Mouse (Mus musculus): ENCODE data around the gene Aggf1. TPM values are rescaled to one million over a fixed set of nuclear protein-coding genes. Genes with fewer than 3 reads are reported as not detected.

The Aggf1 gene
- polyA plus RNA-seq (2012; rRNA removed; ENCODE audit: low replicate concordance), result 14.3 and 15.8 TPM in 2 replicates

GRCm38 (mm10) chr13:95374701-95375553 is at the start of gene Aggf1:
Gene Aggf1, minus strand, starts transcription at chr13:95375352.

GRCm38 (mm10) chr13:95323400-95323799 is 51.8 kb downstream of the Aggf1 start, which contains the start of gene Zbed3:
Gene Zbed3, plus strand, starts transcription at chr13:95323612.

Other genes starting within 250 kb of the Aggf1 start
- gene Pde8b, start 125.0 kb downstream of the Aggf1 start, polyA plus RNA-seq (2012; rRNA removed; ENCODE audit: low replicate concordance), result 3.1 and 7.2 TPM in 2 replicates
- 8.0 and 16.2 TPM in 2 replicates for gene Zbed3, start 51.7 kb downstream of the Aggf1 start, polyA plus RNA-seq (2012; rRNA removed; ENCODE audit: low replicate concordance)
- not detected in 2 replicates for gene Crhbp, start 69.6 kb upstream of the Aggf1 start, polyA plus RNA-seq (2012; rRNA removed; ENCODE audit: low replicate concordance)
- not detected in 2 replicates for gene S100z, start 103.4 kb upstream of the Aggf1 start, polyA plus RNA-seq (2012; rRNA removed; ENCODE audit: low replicate concordance)
- 12.6 and 18.4 TPM in 2 replicates for gene F2rl1, start 149.9 kb upstream of the Aggf1 start, polyA plus RNA-seq (2012; rRNA removed; ENCODE audit: low replicate concordance)
- gene F2r, start 243.1 kb upstream of the Aggf1 start, polyA plus RNA-seq (2012; rRNA removed; ENCODE audit: low replicate concordance), result 8.5 and 9.8 TPM in 2 replicates